Mouse (Mus musculus): ENCODE measurements around the gene Adar. TPM values are rescaled to one million over a fixed set of nuclear protein-coding genes. Genes with fewer than 3 reads are reported as not detected.

Adar gene
- polyA plus RNA-seq, 1 experiment: 31.2 TPM

GRCm38 (mm10) chr3:89696152-89696821, 18.5 kb upstream of the Adar start:
- 79% methylated on average over 12 of the region's 12 CpGs for WGBS
- H3K4me1 ChIP-seq (ENCODE audit: control insufficient read depth, insufficient read depth, low read length): no peaks in the 10 kb centered on the region
- TF ChIP-seq CTCF (IDR thresholded peaks at IDR 0.05; ENCODE audit: insufficient read depth, low read length) (no peak), POLR2A (IDR thresholded peaks at IDR 0.05; ENCODE audit: borderline replicate concordance, extremely low read depth, low read depth, low read length) (no peak)
- no peak overlapping the region for H3K4me3 ChIP-seq (replicated peaks; ENCODE audit: extremely low read depth, low read depth, low read length)
- no peak for DNase-seq

- no peaks in the 10 kb centered on the region for H3K4me1 ChIP-seq (ENCODE audit: control insufficient read depth, insufficient read depth, low read length)
- TF ChIP-seq POLR2A (IDR thresholded peaks at IDR 0.05; ENCODE audit: borderline replicate concordance, extremely low read depth, low read depth, low read length) (no peak), CTCF (IDR thresholded peaks at IDR 0.05; ENCODE audit: insufficient read depth, low read length) (no peak)
- H3K4me3 ChIP-seq (replicated peaks; ENCODE audit: extremely low read depth, low read depth, low read length): no peak overlapping the region
- no peak for DNase-seq
- WGBS: 78% methylated on average over 1 of the region's 1 CpGs
Measured at GRCm38 (mm10) chr3:89698958-89699357, 15.9 kb upstream of the Adar start.

- DNase-seq: no peak
- Histone ChIP-seq H3K4me3 (replicated peaks; ENCODE audit: extremely low read depth, low read depth, low read length) (no peak overlapping the region), H3K4me1 (ENCODE audit: control insufficient read depth, insufficient read depth, low read length) (no peaks in the 10 kb centered on the region)
- 59% methylated on average over 11 of the region's 11 CpGs for WGBS
- TF ChIP-seq CTCF (IDR thresholded peaks at IDR 0.05; ENCODE audit: insufficient read depth, low read length) (no peak), POLR2A (IDR thresholded peaks at IDR 0.05; ENCODE audit: borderline replicate concordance, extremely low read depth, low read depth, low read length) (no peak)
Measured at GRCm38 (mm10) chr3:89700461-89700860, 14.4 kb upstream of the Adar start.

DNA sequence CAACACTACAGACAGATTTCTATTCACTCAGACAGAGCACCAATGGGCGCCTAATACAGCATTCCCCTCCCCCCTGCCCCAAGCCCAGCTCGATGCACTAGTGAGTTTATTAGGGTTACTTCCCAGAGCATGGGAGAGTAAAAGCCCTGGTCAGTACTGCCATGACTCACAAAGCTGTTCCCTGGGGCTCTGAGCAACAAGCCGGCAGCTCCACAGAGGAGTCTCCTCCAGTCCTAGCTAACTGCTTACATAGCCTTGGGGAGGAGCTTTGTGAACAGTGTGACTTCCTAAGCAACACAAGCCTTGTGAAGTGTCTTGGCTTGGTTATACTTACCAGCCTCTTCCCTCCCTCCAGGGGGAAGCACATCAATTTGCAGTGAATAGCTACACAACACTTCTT, 11.2 kb upstream of the Adar start:
- no peak overlapping the region for H3K4me3 ChIP-seq (replicated peaks; ENCODE audit: extremely low read depth, low read depth, low read length)
- no peak for TF ChIP-seq CTCF (IDR thresholded peaks at IDR 0.05; ENCODE audit: insufficient read depth, low read length)
- TF ChIP-seq POLR2A (IDR thresholded peaks at IDR 0.05; ENCODE audit: borderline replicate concordance, extremely low read depth, low read depth, low read length): no peak
- no peaks in the 10 kb centered on the region for H3K4me1 ChIP-seq (ENCODE audit: control insufficient read depth, insufficient read depth, low read length)
- WGBS: 41% methylated on average over 3 of the region's 3 CpGs
- DNase-seq: no peak

GRCm38 (mm10) chr3:89704064-89704463, 10.8 kb upstream of the Adar start:
- H3K4me3 ChIP-seq (replicated peaks; ENCODE audit: extremely low read depth, low read depth, low read length): no peak overlapping the region
- WGBS: 77% methylated on average over 6 of the region's 6 CpGs
- no peaks in the 10 kb centered on the region for H3K4me1 ChIP-seq (ENCODE audit: control insufficient read depth, insufficient read depth, low read length)
- TF ChIP-seq POLR2A (IDR thresholded peaks at IDR 0.05; ENCODE audit: borderline replicate concordance, extremely low read depth, low read depth, low read length) (no peak), CTCF (IDR thresholded peaks at IDR 0.05; ENCODE audit: insufficient read depth, low read length) (no peak)
- DNase-seq: no peak

DNA sequence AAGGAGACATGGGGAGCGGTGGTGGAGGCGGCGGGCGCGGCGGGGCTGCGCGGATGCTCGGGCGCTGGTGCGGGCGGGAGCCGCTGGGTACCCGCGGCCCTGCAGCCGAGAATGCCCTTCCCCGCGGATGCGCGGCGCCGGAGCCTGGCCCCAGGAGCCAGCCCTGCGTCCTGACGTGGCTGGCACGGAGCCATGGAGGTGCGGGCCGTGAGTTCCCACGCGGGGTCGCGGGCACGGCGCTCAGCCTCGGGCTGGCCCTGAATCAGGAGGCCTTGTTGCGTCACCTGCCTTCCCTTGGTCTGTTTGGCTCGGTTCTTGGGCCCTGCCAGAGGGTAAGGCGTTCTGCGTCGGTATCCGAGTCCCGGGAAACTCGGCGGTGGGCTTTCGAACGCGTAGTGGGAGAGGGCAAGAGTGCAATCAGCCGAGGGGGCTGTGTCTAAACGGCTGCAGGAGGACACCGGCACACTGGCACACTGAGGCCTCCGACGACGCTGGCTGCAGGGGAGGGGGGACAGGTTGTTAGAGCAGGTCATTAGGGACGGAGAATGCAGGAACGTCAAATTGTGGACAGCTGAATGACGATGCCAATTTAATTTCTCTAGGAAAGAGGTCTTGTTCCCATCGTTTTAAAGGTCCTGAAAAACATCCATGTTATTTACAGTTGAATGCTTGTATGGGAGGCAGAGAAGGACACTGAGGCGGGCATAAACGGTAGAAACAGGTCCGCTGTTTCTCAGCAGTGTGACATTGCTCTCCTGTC, 565 bp downstream of the Adar start:
- 4% methylated on average over 59 of the region's 59 CpGs for WGBS
- no peak for TF ChIP-seq CTCF (IDR thresholded peaks at IDR 0.05; ENCODE audit: insufficient read depth, low read length)
- TF ChIP-seq POLR2A (IDR thresholded peaks at IDR 0.05; ENCODE audit: borderline replicate concordance, extremely low read depth, low read depth, low read length): no peak
- H3K4me3 ChIP-seq (replicated peaks; ENCODE audit: extremely low read depth, low read depth, low read length): peak overlapping the region; percentile 71
- no peak for DNase-seq
- H3K4me1 ChIP-seq (ENCODE audit: control insufficient read depth, insufficient read depth, low read length): peaks cover 4% of the 10 kb centered on the region

GRCm38 (mm10) chr3:89715967-89716256, 1.1 kb downstream of the Adar start:
- 56% methylated on average over 6 of the region's 6 CpGs for WGBS
- TF ChIP-seq POLR2A (IDR thresholded peaks at IDR 0.05; ENCODE audit: borderline replicate concordance, extremely low read depth, low read depth, low read length) (no peak), CTCF (IDR thresholded peaks at IDR 0.05; ENCODE audit: insufficient read depth, low read length) (no peak)
- H3K4me3 ChIP-seq (replicated peaks; ENCODE audit: extremely low read depth, low read depth, low read length): peak overlapping the region; percentile 71
- no peak for DNase-seq
- peaks cover 4% of the 10 kb centered on the region for H3K4me1 ChIP-seq (ENCODE audit: control insufficient read depth, insufficient read depth, low read length)

GRCm38 (mm10) chr3:89722032-89722431, 7.2 kb downstream of the Adar start:
- DNase-seq: no peak

GRCm38 (mm10) chr3:89723400-89724084, 8.7 kb downstream of the Adar start:
- DNase-seq: no peak
- H3K4me1 ChIP-seq (ENCODE audit: control insufficient read depth, insufficient read depth, low read length): no peaks in the 10 kb centered on the region
- 51% methylated on average over 7 of the region's 7 CpGs for WGBS
- TF ChIP-seq POLR2A (IDR thresholded peaks at IDR 0.05; ENCODE audit: borderline replicate concordance, extremely low read depth, low read depth, low read length) (no peak), CTCF (IDR thresholded peaks at IDR 0.05; ENCODE audit: insufficient read depth, low read length) (no peak)
- no peak overlapping the region for H3K4me3 ChIP-seq (replicated peaks; ENCODE audit: extremely low read depth, low read depth, low read length)

More at GRCm38 (mm10) chr3:89722032-89722431, 7.2 kb downstream of the Adar start:
- Histone ChIP-seq H3K4me3 (replicated peaks; ENCODE audit: extremely low read depth, low read depth, low read length) (no peak overlapping the region), H3K4me1 (ENCODE audit: control insufficient read depth, insufficient read depth, low read length) (no peaks in the 10 kb centered on the region)
- TF ChIP-seq CTCF (IDR thresholded peaks at IDR 0.05; ENCODE audit: insufficient read depth, low read length): no peak
- TF ChIP-seq POLR2A (IDR thresholded peaks at IDR 0.05; ENCODE audit: borderline replicate concordance, extremely low read depth, low read depth, low read length): no peak
